Mouse (Mus musculus) intestine, postnatal 0 days (tissue): Measurements from ENCODE around the gene Polr1d. TPM values are rescaled to one million over a fixed set of nuclear protein-coding genes. Genes with fewer than 3 reads are reported as not detected.

ENCODE experiments used
- ATAC-seq: fragments of 200-750 bp; cut with Nextera tagmentation; 2 replicates; pipeline ENCODE4 v1.8.0; 2017; ENCODE audit warnings: mild to moderate bottlenecking, moderate TSS enrichment, moderate library complexity
- H3K27ac ChIP-seq: fragments of 300-500 bp; sonication (generic); 2 replicates; pipeline ENCODE4 v1.5.1; 2014; ENCODE audit warnings: mild to moderate bottlenecking, low read depth, low read length, moderate library complexity
- H3K27me3 ChIP-seq: fragments of 300-500 bp; sonication (generic); replicated peaks from 2 replicates; pipeline ENCODE4 v1.6.1; 2014; ENCODE audit warnings: low read length, mixed read lengths; ENCODE audit not compliant: control insufficient read depth, insufficient read depth
- H3K36me3 ChIP-seq: fragments of 300-500 bp; sonication (generic); 2 replicates; pipeline ENCODE4 v1.6.1; 2014; ENCODE audit warnings: mild to moderate bottlenecking, moderate library complexity; ENCODE audit not compliant: control insufficient read depth, insufficient read depth
- H3K4me1 ChIP-seq: fragments of 300-500 bp; sonication (generic); replicated peaks from 2 replicates; pipeline ENCODE4 v1.6.1; 2014; ENCODE audit warnings: antibody characterized with exemption, low read length, mixed read lengths; ENCODE audit not compliant: control insufficient read depth, insufficient read depth
- H3K4me2 ChIP-seq: fragments of 300-500 bp; sonication (generic); replicated peaks from 2 replicates; pipeline ENCODE4 v1.6.1; 2014; ENCODE audit warnings: low read depth, mild to moderate bottlenecking, moderate library complexity
- H3K4me3 ChIP-seq: fragments of 300-500 bp; sonication (generic); 2 replicates; pipeline ENCODE4 v1.5.1; 2014; ENCODE audit warnings: low read depth, low read length
- H3K9ac ChIP-seq: fragments of 300-500 bp; sonication (generic); 2 replicates; pipeline ENCODE4 v1.6.1; 2014; ENCODE audit warnings: mild to moderate bottlenecking, low read depth, low read length
- H3K9me3 ChIP-seq: fragments of 300-500 bp; sonication (generic); 2 replicates; pipeline ENCODE4 v1.6.1; 2016; ENCODE audit warnings: mixed run types; ENCODE audit not compliant: control insufficient read depth
- CTCF ChIP-seq: sonication (generic); IDR thresholded peaks from 2 replicates; pipeline ENCODE4 v1.5.1; 2016; ENCODE audit warnings: low read depth, mild to moderate bottlenecking, control low read depth, antibody characterized with exemption, moderate library complexity
- WGBS: fragments of 180-500 bp; shearing (Covaris S2); extraction: QIAGEN DNeasy Blood & Tissue Kit; methylation state at CpG from one replicate; pipeline ENCODE4 v1.1.7; 2014; 5-methylcytosine and 5-hydroxymethylcytosine counted together
- polyA plus RNA-seq: library from polyadenylated mRNA; unstranded; fragments of >200 nt; fragmentation: Nextera tagmentation; extraction: Ambion mirVana; gene quantifications from 2 replicates; pipeline ENCODE4 v1.2.1, GENCODE M21; 2015

The Polr1d gene
- polyA plus RNA-seq, 1 experiment from 2014 or later = 116 TPM

DNA sequence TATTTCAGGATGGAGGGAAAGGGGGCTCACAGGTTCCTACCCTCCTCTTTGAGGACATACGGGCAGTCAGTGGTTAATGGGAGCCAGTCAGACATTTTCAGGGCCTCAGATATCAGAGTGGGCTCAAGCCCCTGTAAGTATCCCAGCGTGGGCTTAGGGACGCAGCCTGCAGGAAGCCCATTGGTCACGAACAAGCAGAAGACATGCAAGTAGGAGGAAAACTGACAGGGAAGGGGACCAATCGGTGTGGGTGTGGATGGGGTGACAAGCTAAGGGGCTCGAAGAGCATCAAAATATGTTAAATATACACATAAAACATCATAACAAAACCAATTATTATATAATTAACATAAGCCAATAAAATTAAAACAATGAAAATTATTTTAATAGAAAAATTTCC is 22.5 kb upstream of the Polr1d start:
- 74% methylated on average over 6 of the region's 6 CpGs for WGBS
- Histone ChIP-seq H3K9ac (no peak overlapping the region), H3K36me3 (no peaks in the 10 kb centered on the region), H3K4me1 (peaks cover 5% of the 10 kb centered on the region; the same call in 1 of the 2 replicates), H3K27me3 (no peaks in the 10 kb centered on the region), H3K4me2 (no peak overlapping the region), H3K9me3 (no peaks in the 10 kb centered on the region), H3K27ac (no peak overlapping the region), H3K4me3 (no peak overlapping the region)
- no peak for ATAC-seq
- no peak for TF ChIP-seq CTCF

DNA sequence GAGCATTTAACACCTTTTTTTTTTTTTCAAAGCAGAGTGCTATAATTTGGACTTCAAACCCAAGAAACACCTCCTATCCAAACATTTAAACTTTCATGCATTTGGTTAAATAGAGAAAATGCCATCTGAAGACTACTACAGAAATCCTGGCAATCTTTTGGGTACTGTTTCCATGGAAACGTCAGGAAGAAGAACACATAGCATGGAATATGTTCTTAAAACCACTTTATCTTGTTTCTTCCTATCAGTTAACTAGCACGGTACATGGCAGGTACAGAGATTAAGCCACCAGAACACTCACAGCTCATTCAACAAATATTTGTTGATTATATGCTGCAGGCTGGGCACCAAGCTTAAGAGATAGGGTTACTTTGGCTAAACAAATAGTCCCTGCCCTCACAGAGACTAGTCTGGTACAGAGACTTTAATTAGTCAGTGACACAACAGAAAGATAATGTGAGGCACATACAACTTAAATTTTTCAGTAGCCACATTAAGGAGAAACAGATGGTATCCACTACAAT is 22.0 kb upstream of the Polr1d start:
- Histone ChIP-seq H3K9me3 (no peaks in the 10 kb centered on the region), H3K27me3 (no peaks in the 10 kb centered on the region), H3K4me2 (no peak overlapping the region), H3K4me1 (peaks cover 5% of the 10 kb centered on the region; the same call in 1 of the 2 replicates), H3K4me3 (no peak overlapping the region), H3K9ac (no peak overlapping the region), H3K36me3 (no peaks in the 10 kb centered on the region), H3K27ac (no peak overlapping the region)
- no peak for TF ChIP-seq CTCF
- ATAC-seq = no peak
- 34% methylated on average over 2 of the region's 2 CpGs for WGBS

DNA sequence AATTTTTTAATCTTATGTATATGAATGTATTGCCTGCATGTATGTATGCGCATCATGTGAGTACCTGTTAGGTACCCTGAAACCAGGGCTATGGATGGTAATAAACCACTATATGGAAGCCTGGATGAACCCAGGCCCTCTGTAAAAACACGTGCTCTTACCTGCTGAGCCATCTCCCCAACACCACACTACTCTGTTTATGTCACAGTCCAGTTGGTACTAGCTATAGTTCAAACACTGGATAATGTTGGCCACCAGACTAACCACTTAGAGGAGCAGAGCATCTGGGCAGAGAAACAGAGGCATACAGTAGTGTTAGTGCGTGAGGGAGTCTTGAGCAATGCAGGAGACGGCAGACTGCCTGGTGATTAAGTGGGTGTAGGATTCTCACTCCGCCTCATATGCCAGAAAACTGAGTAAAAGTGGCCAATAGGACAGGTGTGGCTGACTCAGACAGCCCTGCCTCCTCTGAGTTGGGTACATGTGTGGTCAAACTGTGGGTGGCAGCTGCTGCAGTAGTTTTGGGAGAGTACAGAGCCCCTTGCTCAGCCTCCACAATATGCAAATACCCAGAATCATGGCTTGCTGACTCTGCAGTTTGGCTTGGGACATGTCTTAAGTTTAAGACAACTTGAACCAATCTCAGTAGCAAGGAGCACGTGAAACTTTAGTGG is 21.1 kb upstream of the Polr1d start:
- Histone ChIP-seq H3K4me1 (0 out of 2 replicates have a peak, but pooled peaks cover 5% of the 10 kb centered on the region), H3K9ac (no peak overlapping the region), H3K4me2 (no peak overlapping the region), H3K36me3 (no peaks in the 10 kb centered on the region), H3K9me3 (no peaks in the 10 kb centered on the region), H3K27me3 (no peaks in the 10 kb centered on the region), H3K4me3 (no peak overlapping the region), H3K27ac (no peak overlapping the region)
- 67% methylated on average over 6 of the region's 6 CpGs for WGBS
- ATAC-seq = no peak
- no peak for TF ChIP-seq CTCF

DNA sequence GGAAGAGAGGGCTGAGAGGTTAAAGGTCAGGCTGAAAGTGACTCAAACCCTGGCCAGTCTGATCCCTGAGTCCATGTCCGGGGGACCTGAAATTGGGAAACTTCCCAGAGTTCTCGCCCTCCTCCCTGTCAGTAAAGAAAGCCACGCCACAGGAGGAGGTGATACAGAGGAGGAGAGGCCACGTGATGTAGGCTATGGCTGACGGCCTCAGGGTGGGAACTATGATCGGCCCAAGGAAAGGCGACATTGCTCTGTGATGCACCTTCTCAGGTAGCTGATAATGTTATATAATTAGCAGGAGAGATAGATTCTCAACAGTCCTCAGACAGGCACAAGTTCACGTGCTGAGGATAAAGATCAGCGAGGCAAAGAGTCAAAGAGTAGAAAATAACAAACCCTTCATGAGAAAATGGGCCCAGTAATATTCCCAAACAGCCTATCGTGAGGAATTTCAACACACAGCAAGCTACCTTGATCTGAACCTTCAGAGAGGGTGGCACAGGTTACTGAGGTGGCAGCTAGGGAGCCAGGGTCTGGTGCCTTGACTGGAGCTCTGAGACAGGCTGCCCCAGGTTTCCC is 20.0 kb upstream of the Polr1d start:
- H3K4me2 ChIP-seq = no peak overlapping the region; the same call in 1 of the 2 replicates
- no peak overlapping the region for H3K9ac ChIP-seq
- no peak for TF ChIP-seq CTCF
- 53% methylated on average over 10 of the region's 10 CpGs for WGBS
- no peaks in the 10 kb centered on the region for H3K27me3 ChIP-seq
- H3K36me3 ChIP-seq = no peaks in the 10 kb centered on the region
- H3K9me3 ChIP-seq = no peaks in the 10 kb centered on the region
- H3K4me3 ChIP-seq = no peak overlapping the region
- 0 out of 2 replicates have a peak, but pooled peaks cover 3% of the 10 kb centered on the region for H3K4me1 ChIP-seq
- ATAC-seq = no peak
- H3K27ac ChIP-seq = no peak overlapping the region

DNA sequence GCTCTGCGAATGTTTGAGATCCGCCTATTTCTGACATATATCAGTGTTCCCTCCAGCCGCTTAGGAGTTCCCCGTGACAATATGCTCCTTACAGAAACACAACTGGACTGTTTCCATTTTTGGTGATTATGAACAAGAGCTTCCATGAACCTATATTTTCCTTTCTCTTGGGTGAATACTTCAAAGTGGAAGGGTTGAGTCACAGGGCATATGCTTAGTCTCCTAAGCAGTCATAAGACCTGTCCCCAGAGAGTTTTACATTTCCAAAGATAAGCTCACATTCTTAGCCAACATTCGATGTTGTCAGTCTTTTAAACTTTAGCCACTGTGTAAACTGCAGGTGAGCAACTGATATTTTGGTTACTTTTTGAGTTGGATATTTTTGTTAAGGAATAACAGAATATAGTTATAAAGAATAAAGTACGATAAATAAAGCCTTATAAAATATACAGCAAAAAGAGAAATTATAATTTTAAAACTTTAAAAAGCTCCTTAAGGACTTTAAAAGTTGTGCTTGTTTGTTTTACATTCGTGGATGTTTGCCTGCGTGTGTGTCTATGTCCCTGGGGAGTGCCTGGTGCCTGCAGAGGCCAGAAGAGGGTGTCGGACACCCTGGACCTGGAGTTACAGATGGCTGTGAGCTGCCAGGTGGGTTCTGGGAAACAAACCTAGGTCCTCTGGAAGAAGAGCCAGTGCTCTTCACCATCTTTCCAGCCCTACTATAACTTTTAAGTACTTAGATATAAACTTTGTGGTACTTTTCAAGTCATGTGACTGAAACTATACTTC is 19.0 kb upstream of the Polr1d start:
- H3K9ac ChIP-seq = no peak overlapping the region
- no peak for TF ChIP-seq CTCF
- no peak overlapping the region for H3K27ac ChIP-seq
- no peak for ATAC-seq
- no peak overlapping the region for H3K4me3 ChIP-seq
- WGBS = 34% methylated on average over 9 of the region's 9 CpGs
- no peaks in the 10 kb centered on the region for H3K9me3 ChIP-seq
- no peaks in the 10 kb centered on the region for H3K27me3 ChIP-seq
- no peak overlapping the region; the same call in 1 of the 2 replicates for H3K4me2 ChIP-seq
- H3K36me3 ChIP-seq = no peaks in the 10 kb centered on the region
- H3K4me1 ChIP-seq = 0 out of 2 replicates have a peak, but pooled peaks cover 3% of the 10 kb centered on the region

DNA sequence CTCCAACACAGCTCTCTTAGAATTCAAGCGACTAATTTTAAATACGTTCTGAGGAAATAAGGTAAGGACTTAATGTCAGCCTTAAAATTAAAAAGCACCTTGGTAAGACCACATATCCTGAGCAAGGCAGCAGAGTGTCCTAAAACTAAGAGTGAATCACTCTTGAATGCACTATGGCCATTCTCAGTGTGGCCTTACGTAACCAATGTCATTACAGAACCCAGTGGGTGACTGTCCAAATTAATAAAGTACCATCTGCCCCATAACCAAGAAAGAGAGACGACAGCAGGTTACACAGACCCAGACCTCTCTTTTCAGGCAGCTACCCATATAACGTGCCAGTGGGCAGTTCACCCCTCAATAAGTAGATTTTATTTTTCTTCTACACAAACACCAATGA is 18.2 kb upstream of the Polr1d start:
- H3K4me2 ChIP-seq = no peak overlapping the region
- no peaks in the 10 kb centered on the region for H3K9me3 ChIP-seq
- 92% methylated on average over 5 of the region's 5 CpGs for WGBS
- ATAC-seq = no peak
- no peak for TF ChIP-seq CTCF
- 0 out of 2 replicates have a peak, but pooled peaks cover 3% of the 10 kb centered on the region for H3K4me1 ChIP-seq
- no peak overlapping the region for H3K4me3 ChIP-seq
- no peaks in the 10 kb centered on the region for H3K36me3 ChIP-seq
- H3K27me3 ChIP-seq = no peaks in the 10 kb centered on the region
- H3K9ac ChIP-seq = no peak overlapping the region
- no peak overlapping the region for H3K27ac ChIP-seq
